Mouse (Mus musculus) embryonic facial prominence, embryonic 15.5 days (tissue): Measurements from ENCODE around the gene Mpo. TPM values are rescaled to one million over a fixed set of nuclear protein-coding genes. Genes with fewer than 3 reads are reported as not detected.
A peak's percentile ranks its signal among the peaks of the same experiment; 100 is the strongest.

Experiments
- ATAC-seq: fragments of 200-750 bp; cut with Nextera tagmentation; 2 replicates; pipeline ENCODE4 v1.8.0; 2017; ENCODE audit warnings: low read depth, moderate TSS enrichment; ENCODE audit not compliant: insufficient number of reproducible peaks, low FRiP score, low TSS enrichment
- H3K27ac ChIP-seq: fragments of 300-500 bp; sonication (generic); replicated peaks from 2 replicates; pipeline ENCODE4 v1.5.1; 2015; ENCODE audit warnings: mild to moderate bottlenecking, inconsistent platforms
- H3K27me3 ChIP-seq: fragments of 300-500 bp; sonication (generic); 2 replicates; pipeline ENCODE4 v1.6.1; 2015; ENCODE audit warnings: inconsistent platforms
- H3K36me3 ChIP-seq: fragments of 300-500 bp; sonication (generic); 2 replicates; pipeline ENCODE4 v1.6.1; 2015; ENCODE audit warnings: mild to moderate bottlenecking, inconsistent platforms
- H3K4me1 ChIP-seq: fragments of 300-500 bp; sonication (generic); 2 replicates; pipeline ENCODE4 v1.6.1; 2015; ENCODE audit warnings: inconsistent platforms
- H3K4me2 ChIP-seq: fragments of 300-500 bp; sonication (generic); replicated peaks from 2 replicates; pipeline ENCODE4 v1.6.1; 2015; ENCODE audit warnings: mild to moderate bottlenecking, inconsistent platforms
- H3K4me3 ChIP-seq: fragments of 300-500 bp; sonication (generic); replicated peaks from 2 replicates; pipeline ENCODE4 v1.5.1; 2015; ENCODE audit warnings: mild to moderate bottlenecking, inconsistent platforms
- H3K9ac ChIP-seq: fragments of 300-500 bp; sonication (generic); 2 replicates; pipeline ENCODE4 v1.6.1; 2015; ENCODE audit warnings: inconsistent platforms
- H3K9me3 ChIP-seq: fragments of 300-500 bp; sonication (generic); replicated peaks from 2 replicates; pipeline ENCODE4 v1.6.1; 2016; ENCODE audit warnings: inconsistent platforms
- WGBS: fragments of 180-500 bp; shearing (Covaris S2); methylation state at CpG from one replicate; pipeline ENCODE4 v1.1.7; 2015; 5-methylcytosine and 5-hydroxymethylcytosine counted together
- polyA plus RNA-seq: library from polyadenylated mRNA; unstranded; fragments of >200 nt; fragmentation: Nextera tagmentation; extraction: Ambion mirVana; gene quantifications from 2 replicates; pipeline ENCODE4 v1.2.1, GENCODE M21; 2015

Mpo gene
- polyA plus RNA-seq, 1 experiment from 2014 or later: 0.85 TPM

- Histone ChIP-seq H3K27me3 (peaks cover 11% of the 10 kb centered on the region; the same call in 1 of the 2 replicates), H3K9me3 (no peaks in the 10 kb centered on the region), H3K9ac (no peak overlapping the region), H3K4me3 (no peak overlapping the region), H3K4me2 (no peak overlapping the region), H3K4me1 (no peaks in the 10 kb centered on the region), H3K27ac (no peak overlapping the region), H3K36me3 (no peaks in the 10 kb centered on the region)
- whole genome bisulfite sequencing: 62% methylated on average over 3 of the region's 3 CpGs
- no peak for ATAC-seq
Observed at GRCm38 (mm10) chr11:87770989-87771388, 22.4 kb upstream of the Mpo start.

DNA sequence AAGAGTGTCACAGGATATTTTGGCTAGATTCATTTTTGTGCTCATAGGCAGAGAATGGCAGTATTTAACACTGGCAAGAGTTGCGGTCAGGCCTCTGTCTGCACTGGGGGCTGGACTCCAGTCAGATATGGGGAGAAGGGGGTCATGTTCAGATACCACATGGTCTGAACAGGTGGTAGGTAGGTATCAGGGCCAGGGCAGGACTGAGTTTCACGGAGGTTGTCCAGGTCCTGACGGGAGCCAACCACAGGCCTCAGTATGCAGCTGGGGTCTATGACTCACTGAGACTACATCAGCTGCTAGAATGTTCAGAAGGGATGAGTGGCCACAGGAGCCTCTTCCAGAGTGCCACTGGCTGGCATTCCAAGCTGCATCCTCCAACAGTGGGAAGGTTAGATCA is 21.0 kb upstream of the Mpo start:
- ATAC-seq: no peak

GRCm38 (mm10) chr11:87778100-87778765 is 15.1 kb upstream of the Mpo start:
- 0 out of 2 replicates have a peak, but pooled peaks cover 4% of the 10 kb centered on the region for H3K27me3 ChIP-seq
- no peaks in the 10 kb centered on the region for H3K9me3 ChIP-seq
- 3% methylated on average over 32 of the region's 32 CpGs for WGBS
- peaks cover 20% of the 10 kb centered on the region for H3K4me1 ChIP-seq
- no peaks in the 10 kb centered on the region for H3K36me3 ChIP-seq
- H3K4me2 ChIP-seq: peak overlapping the region; percentile 87
- H3K9ac ChIP-seq: peak overlapping the region; percentile 54
- H3K27ac ChIP-seq: peak overlapping the region; percentile 39; the same call in 1 of the 2 replicates
- peak; percentile 87 for ATAC-seq
- peak overlapping the region; percentile 50 for H3K4me3 ChIP-seq

More for the DNA sequence above, 21.0 kb upstream of the Mpo start:
- WGBS: 86% methylated on average over 3 of the region's 3 CpGs
- Histone ChIP-seq H3K4me2 (no peak overlapping the region), H3K4me3 (no peak overlapping the region), H3K27ac (no peak overlapping the region), H3K27me3 (no peaks in the 10 kb centered on the region), H3K9ac (no peak overlapping the region), H3K9me3 (no peaks in the 10 kb centered on the region), H3K36me3 (no peaks in the 10 kb centered on the region), H3K4me1 (peaks cover 2% of the 10 kb centered on the region)

- 34% methylated on average over 12 of the region's 12 CpGs for WGBS
- Histone ChIP-seq H3K36me3 (no peaks in the 10 kb centered on the region), H3K4me3 (peak overlapping the region; percentile 50), H3K4me2 (peak overlapping the region; percentile 87), H3K4me1 (peaks cover 20% of the 10 kb centered on the region), H3K9ac (no peak overlapping the region), H3K9me3 (no peaks in the 10 kb centered on the region), H3K27ac (no peak overlapping the region), H3K27me3 (0 out of 2 replicates have a peak, but pooled peaks cover 4% of the 10 kb centered on the region)
- ATAC-seq: no peak
Observed at GRCm38 (mm10) chr11:87778915-87779314, 14.5 kb upstream of the Mpo start.

DNA sequence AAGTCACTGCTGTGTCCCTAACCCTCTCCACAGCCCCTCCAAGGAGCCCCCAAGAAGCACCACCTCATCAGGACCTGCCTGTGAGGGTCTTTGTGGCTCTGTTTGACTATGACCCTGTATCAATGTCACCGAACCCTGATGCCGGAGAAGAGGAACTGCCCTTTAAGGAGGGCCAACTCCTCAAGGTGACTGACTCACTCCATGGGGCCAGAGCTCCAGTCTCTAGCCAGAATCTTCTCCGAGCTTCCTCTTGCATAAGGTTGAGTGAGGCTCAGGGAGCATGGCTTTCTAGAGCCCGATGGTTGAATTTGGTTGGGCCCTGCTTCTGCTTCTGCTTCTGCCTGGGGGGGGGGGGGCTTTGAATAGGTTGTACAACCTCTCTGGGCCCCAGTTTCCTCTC is 14.0 kb upstream of the Mpo start:
- H3K4me1 ChIP-seq: peaks cover 20% of the 10 kb centered on the region
- WGBS: 85% methylated on average over 4 of the region's 4 CpGs
- ATAC-seq: no peak
- no peak overlapping the region for H3K9ac ChIP-seq
- H3K27me3 ChIP-seq: 0 out of 2 replicates have a peak, but pooled peaks cover 4% of the 10 kb centered on the region
- no peaks in the 10 kb centered on the region for H3K36me3 ChIP-seq
- H3K4me2 ChIP-seq: no peak overlapping the region
- H3K9me3 ChIP-seq: no peaks in the 10 kb centered on the region
- no peak overlapping the region for H3K27ac ChIP-seq
- no peak overlapping the region for H3K4me3 ChIP-seq

- no peak for ATAC-seq
- H3K9ac ChIP-seq: no peak overlapping the region
- no peaks in the 10 kb centered on the region for H3K9me3 ChIP-seq
- no peak overlapping the region for H3K4me3 ChIP-seq
- no peak overlapping the region for H3K27ac ChIP-seq
- no peak overlapping the region for H3K4me2 ChIP-seq
- peaks cover 20% of the 10 kb centered on the region for H3K4me1 ChIP-seq
- 0 out of 2 replicates have a peak, but pooled peaks cover 4% of the 10 kb centered on the region for H3K27me3 ChIP-seq
- H3K36me3 ChIP-seq: no peaks in the 10 kb centered on the region
- WGBS: 79% methylated on average over 8 of the region's 8 CpGs
Observed at GRCm38 (mm10) chr11:87780130-87780529, 13.3 kb upstream of the Mpo start.

GRCm38 (mm10) chr11:87790088-87790487 is 3.3 kb upstream of the Mpo start:
- H3K27me3 ChIP-seq: no peaks in the 10 kb centered on the region
- no peaks in the 10 kb centered on the region for H3K4me1 ChIP-seq
- no peak for ATAC-seq
- no peaks in the 10 kb centered on the region for H3K36me3 ChIP-seq
- no peak overlapping the region for H3K9ac ChIP-seq
- no peak overlapping the region for H3K27ac ChIP-seq
- WGBS: 83% methylated on average over 6 of the region's 6 CpGs
- H3K9me3 ChIP-seq: no peaks in the 10 kb centered on the region
- H3K4me2 ChIP-seq: no peak overlapping the region
- H3K4me3 ChIP-seq: no peak overlapping the region

DNA sequence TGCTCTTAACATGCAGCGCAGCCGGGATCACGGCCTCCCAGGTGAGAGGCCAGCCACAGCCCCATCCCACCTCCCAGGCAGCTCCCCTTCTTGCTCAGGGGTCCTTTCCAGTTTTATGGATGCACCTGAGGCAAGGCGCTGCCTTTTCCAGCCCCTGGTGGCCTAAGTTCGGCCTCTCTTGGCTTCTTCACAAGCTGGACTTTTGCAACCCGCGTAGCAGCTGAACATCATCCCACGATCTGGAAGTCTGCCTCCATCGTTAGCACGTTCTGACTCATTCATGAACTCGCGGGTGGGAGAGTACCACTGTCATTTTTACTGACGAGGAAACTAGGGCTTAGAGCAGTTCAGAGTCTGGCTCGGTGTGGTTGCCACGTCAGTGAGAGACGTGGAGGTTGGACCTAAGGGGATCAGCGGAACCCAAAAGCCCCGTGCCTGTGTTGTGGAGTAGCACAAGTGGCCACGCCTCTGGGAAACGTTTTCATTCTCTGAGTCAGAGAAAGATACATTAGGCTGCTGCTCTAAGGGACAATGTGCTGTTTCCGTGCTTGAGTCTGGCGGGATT is 8.4 kb downstream of the Mpo start:
- Histone ChIP-seq H3K4me1 (no peaks in the 10 kb centered on the region), H3K27me3 (no peaks in the 10 kb centered on the region), H3K4me2 (no peak overlapping the region), H3K27ac (no peak overlapping the region), H3K9ac (no peak overlapping the region), H3K9me3 (no peaks in the 10 kb centered on the region), H3K36me3 (no peaks in the 10 kb centered on the region), H3K4me3 (no peak overlapping the region)
- ATAC-seq: no peak
- WGBS: 81% methylated on average over 22 of the region's 22 CpGs

DNA sequence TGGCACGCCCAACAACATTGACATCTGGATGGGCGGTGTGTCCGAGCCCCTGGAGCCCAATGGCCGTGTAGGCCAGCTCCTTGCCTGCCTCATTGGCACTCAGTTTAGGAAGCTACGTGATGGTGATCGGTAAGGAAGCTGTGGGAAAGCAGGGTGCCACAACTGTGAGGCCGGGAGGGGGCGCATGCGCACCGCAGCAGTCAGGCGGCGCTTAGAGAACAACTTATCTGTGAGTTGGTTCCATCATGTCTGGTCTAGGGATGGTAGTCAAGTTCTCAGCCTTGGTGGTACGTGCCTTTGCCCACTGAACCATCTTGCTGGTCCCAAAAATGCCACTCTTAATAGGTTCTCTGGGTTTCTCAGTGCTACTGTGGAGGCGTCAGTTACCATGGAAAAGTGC is 9.2 kb downstream of the Mpo start:
- Histone ChIP-seq H3K9me3 (no peaks in the 10 kb centered on the region), H3K36me3 (no peaks in the 10 kb centered on the region), H3K4me3 (no peak overlapping the region), H3K27me3 (no peaks in the 10 kb centered on the region), H3K4me1 (no peaks in the 10 kb centered on the region), H3K9ac (no peak overlapping the region), H3K27ac (no peak overlapping the region), H3K4me2 (no peak overlapping the region)
- WGBS: 52% methylated on average over 14 of the region's 14 CpGs
- ATAC-seq: no peak

GRCm38 (mm10) chr11:87805448-87805847 is 12.1 kb downstream of the Mpo start:
- no peaks in the 10 kb centered on the region for H3K27me3 ChIP-seq
- H3K4me3 ChIP-seq: no peak overlapping the region
- no peaks in the 10 kb centered on the region for H3K36me3 ChIP-seq
- no peak overlapping the region for H3K9ac ChIP-seq
- no peak for ATAC-seq
- H3K4me1 ChIP-seq: no peaks in the 10 kb centered on the region
- H3K27ac ChIP-seq: no peak overlapping the region
- WGBS: 64% methylated on average over 1 of the region's 1 CpGs
- H3K9me3 ChIP-seq: no peaks in the 10 kb centered on the region
- H3K4me2 ChIP-seq: no peak overlapping the region

GRCm38 (mm10) chr11:87807433-87807832 is 14.1 kb downstream of the Mpo start:
- no peak overlapping the region for H3K27ac ChIP-seq
- H3K4me3 ChIP-seq: no peak overlapping the region
- ATAC-seq: no peak
- 80% methylated on average over 6 of the region's 6 CpGs for WGBS
- no peak overlapping the region for H3K9ac ChIP-seq
- H3K4me2 ChIP-seq: no peak overlapping the region
- no peaks in the 10 kb centered on the region for H3K36me3 ChIP-seq
- no peaks in the 10 kb centered on the region for H3K9me3 ChIP-seq
- no peaks in the 10 kb centered on the region for H3K4me1 ChIP-seq
- H3K27me3 ChIP-seq: no peaks in the 10 kb centered on the region

- Histone ChIP-seq H3K36me3 (no peaks in the 10 kb centered on the region), H3K4me1 (no peaks in the 10 kb centered on the region), H3K9ac (no peak overlapping the region), H3K27ac (no peak overlapping the region), H3K9me3 (no peaks in the 10 kb centered on the region), H3K4me2 (no peak overlapping the region), H3K4me3 (no peak overlapping the region), H3K27me3 (no peaks in the 10 kb centered on the region)
- 73% methylated on average over 7 of the region's 7 CpGs for WGBS
- no peak for ATAC-seq
Observed at GRCm38 (mm10) chr11:87808236-87808635, 14.9 kb downstream of the Mpo start.
